Mouse (Mus musculus): ENCODE measurements around the gene Gtf3a. TPM values are rescaled to one million over a fixed set of nuclear protein-coding genes. Genes with fewer than 3 reads are reported as not detected.

Gtf3a gene
- total RNA-seq, 1 experiment from 2014 or later, result 155 TPM

GRCm38 (mm10) chr5:146968695-146969393, 20.4 kb downstream of the Gtf3a start:
- no peak for ATAC-seq (replicated peaks in 1 of 2; ENCODE audit: insufficient read depth in 1 of 2, low FRiP score in 2 of 2, low TSS enrichment in 1 of 2, low read depth in 1 of 2, poor library complexity in 2 of 2, severe bottlenecking in 2 of 2)

- no peak for ATAC-seq (replicated peaks in 1 of 2; ENCODE audit: insufficient read depth in 1 of 2, low FRiP score in 2 of 2, low TSS enrichment in 1 of 2, low read depth in 1 of 2, poor library complexity in 2 of 2, severe bottlenecking in 2 of 2)
These were observed 23.5 kb downstream of the Gtf3a start for GRCm38 (mm10) chr5:146971776-146972561.

- ATAC-seq (replicated peaks in 1 of 2; ENCODE audit: insufficient read depth in 1 of 2, low FRiP score in 2 of 2, low TSS enrichment in 1 of 2, low read depth in 1 of 2, poor library complexity in 2 of 2, severe bottlenecking in 2 of 2), result peak in 1 of 2 experiments; percentile 56; a peak in 1 of 4 replicates
These were observed 24.9 kb downstream of the Gtf3a start for GRCm38 (mm10) chr5:146973353-146973752.

DNA sequence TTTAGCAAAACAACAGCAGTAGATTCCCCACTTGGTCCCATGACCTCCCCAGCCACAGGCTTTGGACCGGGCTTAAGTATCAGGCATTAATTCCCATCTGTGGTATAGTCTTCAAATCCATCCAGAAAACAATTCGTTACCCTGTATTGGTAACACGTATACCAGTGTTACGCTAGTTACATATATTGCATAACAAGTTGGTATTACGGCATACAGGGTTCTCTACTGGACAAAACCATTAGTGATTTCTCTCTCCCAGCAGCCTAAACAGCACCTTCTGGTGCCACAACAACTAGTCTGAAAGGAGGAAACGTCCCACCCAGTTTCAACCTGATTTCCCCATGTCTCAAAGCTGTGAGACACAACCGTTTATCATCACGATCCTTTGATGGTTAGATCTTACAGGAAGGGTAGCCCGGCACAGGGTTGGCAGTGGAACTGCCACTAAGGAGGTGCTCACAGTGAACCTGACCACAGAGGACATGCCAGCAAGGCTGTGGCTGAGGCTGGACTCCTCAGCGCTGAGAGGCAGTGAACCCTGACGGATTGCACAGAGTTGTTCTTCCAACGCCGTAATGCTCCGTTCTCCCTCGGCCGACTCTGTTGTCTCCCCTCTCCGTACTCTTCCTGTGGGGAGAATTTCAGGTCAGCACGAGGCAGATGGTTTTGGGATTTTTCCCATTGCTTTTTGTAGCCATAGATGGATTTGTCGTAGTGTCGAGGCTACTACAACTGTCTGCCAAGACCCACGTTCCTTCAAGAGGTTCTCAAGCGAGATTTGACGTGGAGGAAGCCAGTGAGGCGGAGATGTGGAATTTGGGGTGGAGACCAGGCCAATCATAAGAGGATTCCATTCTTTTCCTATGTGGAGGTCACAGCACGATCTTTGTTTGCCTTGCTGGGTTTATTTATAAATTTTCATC, 25.7 kb downstream of the Gtf3a start:
- peak in 1 of 2 experiments; percentile 39; a peak in 1 of 4 replicates for ATAC-seq (replicated peaks in 1 of 2; ENCODE audit: insufficient read depth in 1 of 2, low FRiP score in 2 of 2, low TSS enrichment in 1 of 2, low read depth in 1 of 2, poor library complexity in 2 of 2, severe bottlenecking in 2 of 2)

DNA sequence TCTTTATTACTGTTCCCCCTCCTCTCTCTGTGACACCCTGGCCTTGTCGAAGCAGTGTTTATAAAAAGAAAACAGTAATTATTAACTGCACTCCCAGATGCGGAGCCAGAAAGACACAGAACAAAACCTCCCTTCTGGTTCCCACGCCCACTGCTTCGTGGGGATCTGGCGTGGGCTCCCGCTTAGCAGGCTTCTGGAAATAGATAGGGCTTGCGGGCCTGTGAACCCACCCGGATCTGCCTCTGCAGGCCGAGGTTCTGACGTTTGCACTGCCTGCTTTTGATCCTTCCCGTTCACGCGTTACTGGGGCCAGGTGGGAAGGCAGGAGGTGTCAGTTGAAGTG, 26.3 kb downstream of the Gtf3a start:
- no peak for ATAC-seq (replicated peaks in 1 of 2; ENCODE audit: insufficient read depth in 1 of 2, low FRiP score in 2 of 2, low TSS enrichment in 1 of 2, low read depth in 1 of 2, poor library complexity in 2 of 2, severe bottlenecking in 2 of 2)

DNA sequence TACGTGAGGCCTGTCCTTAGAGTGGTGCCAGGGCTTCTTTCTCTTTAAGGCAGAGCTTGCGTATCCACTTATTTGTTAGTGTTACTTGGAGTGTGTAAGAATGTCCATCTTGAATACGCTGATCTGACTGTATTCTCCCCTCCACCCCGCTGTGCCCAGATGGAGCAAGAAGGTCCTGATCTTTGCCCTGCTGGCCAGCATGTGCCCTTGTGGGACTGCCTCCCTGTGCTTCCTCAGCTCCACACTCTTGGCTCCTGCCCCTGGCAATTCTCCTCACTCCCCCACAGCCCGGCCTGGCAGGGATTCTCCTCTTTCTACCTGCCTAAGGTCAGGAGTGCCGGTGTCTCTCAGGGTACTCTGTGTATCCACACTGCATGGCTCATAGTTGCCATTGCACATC, 32.9 kb downstream of the Gtf3a start:
- no peak for ATAC-seq (replicated peaks in 1 of 2; ENCODE audit: insufficient read depth in 1 of 2, low FRiP score in 2 of 2, low TSS enrichment in 1 of 2, low read depth in 1 of 2, poor library complexity in 2 of 2, severe bottlenecking in 2 of 2)

GRCm38 (mm10) chr5:146983216-146983615, 34.8 kb downstream of the Gtf3a start:
- ATAC-seq (replicated peaks in 1 of 2; ENCODE audit: insufficient read depth in 1 of 2, low FRiP score in 2 of 2, low TSS enrichment in 1 of 2, low read depth in 1 of 2, poor library complexity in 2 of 2, severe bottlenecking in 2 of 2), result peak; percentile 48 to 50; a peak in 3 of 4 replicates

GRCm38 (mm10) chr5:146985725-146986433, 37.4 kb downstream of the Gtf3a start:
- ATAC-seq (replicated peaks in 1 of 2; ENCODE audit: insufficient read depth in 1 of 2, low FRiP score in 2 of 2, low TSS enrichment in 1 of 2, low read depth in 1 of 2, poor library complexity in 2 of 2, severe bottlenecking in 2 of 2), result no peak

DNA sequence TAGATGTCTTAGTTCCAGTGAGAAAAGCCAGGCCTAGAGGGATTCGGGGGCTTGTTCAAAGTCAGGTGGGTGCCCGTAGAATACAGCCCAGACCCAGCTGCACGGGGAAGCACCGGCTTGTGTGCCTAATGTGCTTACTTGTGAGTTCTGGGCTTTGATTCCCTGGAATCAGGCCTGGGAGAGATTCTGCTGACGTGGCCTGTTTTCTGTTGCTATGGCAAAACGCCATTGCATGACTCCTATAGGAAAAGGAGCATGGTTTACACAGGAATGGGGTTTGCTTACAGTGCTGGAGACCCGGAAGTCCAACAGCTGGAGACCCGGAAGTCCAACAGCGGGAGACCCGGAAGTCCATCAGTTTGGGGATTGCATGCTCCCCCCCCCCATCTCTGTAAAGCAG, 39.1 kb downstream of the Gtf3a start:
- ATAC-seq (replicated peaks in 1 of 2; ENCODE audit: insufficient read depth in 1 of 2, low FRiP score in 2 of 2, low TSS enrichment in 1 of 2, low read depth in 1 of 2, poor library complexity in 2 of 2, severe bottlenecking in 2 of 2), result no peak

GRCm38 (mm10) chr5:146989051-146989450, 40.6 kb downstream of the Gtf3a start:
- ATAC-seq (replicated peaks in 1 of 2; ENCODE audit: insufficient read depth in 1 of 2, low FRiP score in 2 of 2, low TSS enrichment in 1 of 2, low read depth in 1 of 2, poor library complexity in 2 of 2, severe bottlenecking in 2 of 2), result no peak

DNA sequence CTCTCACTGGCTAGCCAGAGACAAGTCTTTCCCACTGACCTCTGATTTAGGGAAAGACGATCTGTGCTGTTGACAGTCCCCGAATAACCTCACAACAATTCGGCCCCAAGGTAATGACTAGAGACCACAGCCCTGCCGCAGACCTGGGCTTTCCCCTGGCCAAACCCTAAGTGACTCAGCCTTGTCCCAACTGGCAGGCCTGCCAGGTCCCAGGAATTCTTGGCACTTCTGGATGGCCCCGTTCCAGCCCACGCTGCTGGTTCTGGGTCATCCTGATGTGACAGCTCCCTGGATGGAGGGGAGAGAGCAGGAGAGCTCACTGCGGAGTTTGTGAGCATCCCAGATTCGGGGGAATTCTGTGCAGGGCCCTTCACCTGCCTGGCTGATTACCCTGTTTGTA, 45.1 kb downstream of the Gtf3a start:
- ATAC-seq (replicated peaks in 1 of 2; ENCODE audit: insufficient read depth in 1 of 2, low FRiP score in 2 of 2, low TSS enrichment in 1 of 2, low read depth in 1 of 2, poor library complexity in 2 of 2, severe bottlenecking in 2 of 2), result no peak

- ATAC-seq (replicated peaks in 1 of 2; ENCODE audit: insufficient read depth in 1 of 2, low FRiP score in 2 of 2, low TSS enrichment in 1 of 2, low read depth in 1 of 2, poor library complexity in 2 of 2, severe bottlenecking in 2 of 2), result no peak
These were observed 46.5 kb downstream of the Gtf3a start for GRCm38 (mm10) chr5:146994973-146995372.

DNA sequence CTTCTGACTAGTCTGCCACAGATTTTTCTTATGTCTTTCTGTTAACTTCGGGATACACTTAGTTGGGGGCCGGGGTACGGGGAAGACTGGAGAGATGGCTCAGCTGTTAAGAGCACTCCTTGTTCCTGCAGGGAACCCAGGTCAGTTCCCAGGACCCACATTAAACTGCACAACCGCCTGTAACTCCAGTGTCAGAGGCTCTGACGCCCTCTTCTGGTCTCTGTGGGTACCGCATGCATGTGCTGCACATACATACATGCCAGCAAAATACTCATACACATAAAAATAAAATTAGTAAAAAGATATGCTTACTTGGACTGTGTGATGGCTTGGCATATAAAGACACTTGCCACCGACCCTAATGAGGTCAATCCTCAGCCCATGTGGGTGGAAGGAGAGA, 48.4 kb downstream of the Gtf3a start:
- no peak for ATAC-seq (replicated peaks in 1 of 2; ENCODE audit: insufficient read depth in 1 of 2, low FRiP score in 2 of 2, low TSS enrichment in 1 of 2, low read depth in 1 of 2, poor library complexity in 2 of 2, severe bottlenecking in 2 of 2)

- ATAC-seq (replicated peaks in 1 of 2; ENCODE audit: insufficient read depth in 1 of 2, low FRiP score in 2 of 2, low TSS enrichment in 1 of 2, low read depth in 1 of 2, poor library complexity in 2 of 2, severe bottlenecking in 2 of 2), result no peak
These were observed 50.3 kb downstream of the Gtf3a start for GRCm38 (mm10) chr5:146998802-146999201.

DNA sequence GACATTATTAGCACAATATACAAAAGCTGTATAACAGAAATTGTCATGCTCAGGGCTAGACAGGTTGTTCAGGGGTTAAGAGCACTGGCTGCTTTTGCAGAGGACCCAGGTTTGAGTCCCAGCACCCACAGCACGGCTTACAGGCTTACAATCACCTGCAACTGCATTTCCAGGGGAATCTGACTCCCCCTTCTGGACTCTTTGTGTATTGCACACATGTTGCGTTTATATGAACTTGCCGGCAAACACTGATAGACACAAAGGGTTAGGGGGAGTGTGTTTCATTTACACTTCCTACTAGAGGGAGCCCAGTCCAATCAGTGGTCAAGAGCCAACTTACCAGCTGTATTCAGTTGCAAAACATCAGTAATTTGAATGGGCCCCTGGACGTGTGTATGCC, 52.9 kb downstream of the Gtf3a start:
- no peak for ATAC-seq (replicated peaks in 1 of 2; ENCODE audit: insufficient read depth in 1 of 2, low FRiP score in 2 of 2, low TSS enrichment in 1 of 2, low read depth in 1 of 2, poor library complexity in 2 of 2, severe bottlenecking in 2 of 2)

DNA sequence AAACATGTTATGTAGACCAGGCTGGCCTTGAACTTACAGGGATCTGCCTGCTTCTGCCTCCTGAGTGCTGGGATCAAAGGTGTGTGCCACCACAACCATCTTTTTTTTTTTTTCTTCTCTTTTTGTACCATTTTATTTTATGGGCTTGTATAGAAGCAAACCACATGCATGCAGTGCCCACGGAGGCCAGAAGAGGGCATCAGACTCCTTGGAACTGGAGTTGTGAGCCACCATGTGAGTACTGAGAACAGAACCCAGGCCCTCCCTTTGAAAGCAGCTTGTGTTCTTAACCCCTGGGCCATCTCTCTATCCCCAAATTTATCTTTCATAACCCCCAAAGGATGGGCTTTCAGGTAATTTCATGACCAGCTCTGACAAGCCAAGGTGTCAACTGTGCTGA, 54.8 kb downstream of the Gtf3a start:
- ATAC-seq (replicated peaks in 1 of 2; ENCODE audit: insufficient read depth in 1 of 2, low FRiP score in 2 of 2, low TSS enrichment in 1 of 2, low read depth in 1 of 2, poor library complexity in 2 of 2, severe bottlenecking in 2 of 2), result no peak
